Mouse (Mus musculus) testis, adult 2 months (tissue): ENCODE data around the gene Dhodh.

Experiments
- CTCF ChIP-seq: fragments of 200-500 bp; IDR thresholded peaks from 2 replicates; pipeline ENCODE4 v1.5.1; 2012; ENCODE audit warnings: low read depth, mild to moderate bottlenecking, inconsistent platforms, low read length, moderate library complexity; ENCODE audit not compliant: control insufficient read depth, insufficient read depth, insufficient replicate concordance
- POLR2A ChIP-seq: fragments of 200-500 bp; IDR thresholded peaks from 2 replicates; pipeline ENCODE4 v1.6.1; 2012; ENCODE audit warnings: low read depth, mild to moderate bottlenecking, inconsistent platforms, low read length, moderate library complexity; ENCODE audit not compliant: control insufficient read depth

GRCm38 (mm10) chr8:109640410-109640809 lies 31.9 kb upstream of the Dhodh start:
- TF ChIP-seq POLR2A (no peak), CTCF (no peak)
